Mouse (Mus musculus) left cerebral cortex, postnatal 14 days (tissue): ENCODE data around the gene Vapa. TPM values are rescaled to one million over a fixed set of nuclear protein-coding genes. Genes with fewer than 3 reads are reported as not detected.

ENCODE experiments used
- DNase-seq, 2 experiments: peaks; one replicate each; pipeline ENCODE4 v3.0.0; 2021 to 2022; ENCODE audit warnings: low spot score in 2 of 2, mixed read lengths in 1 of 2
- intact Hi-C: fragments of 180-260 bp; cut with DNase I; formaldehyde crosslinking; loops from one replicate; pipeline ENCODE4 v1.15.1; 2025
- long read RNA-seq, 2 experiments: library from polyadenylated mRNA; stranded (forward); transcript quantifications; one replicate each; pipeline ENCODE4 v2.0.0; 2021
- total RNA-seq, 2 experiments: library from RNA; stranded (reverse); gene quantifications; 2 replicates each; pipeline ENCODE4 v1.2.3; 2021

Gene Vapa
- 100 to 1,000 TPM; 169 to 181 TPM for total RNA-seq
- long read RNA-seq, experiment 1, transcript Vapa-201 (6 exons, 3,369 nt), result major isoform, 560 of 580 reads
- long read RNA-seq, experiment 1, partial matches to known transcripts, result 4 of 580 reads
- long read RNA-seq, experiment 1, other reads (novel, unspliced or antisense), result 16 of 580 reads
- long read RNA-seq, experiment 2, transcript Vapa-201 (6 exons, 3,369 nt), result major isoform, 408 of 422 reads
- long read RNA-seq, experiment 2, partial matches to known transcripts, result 3 of 422 reads
- long read RNA-seq, experiment 2, other reads (novel, unspliced or antisense), result 11 of 422 reads

DNA sequence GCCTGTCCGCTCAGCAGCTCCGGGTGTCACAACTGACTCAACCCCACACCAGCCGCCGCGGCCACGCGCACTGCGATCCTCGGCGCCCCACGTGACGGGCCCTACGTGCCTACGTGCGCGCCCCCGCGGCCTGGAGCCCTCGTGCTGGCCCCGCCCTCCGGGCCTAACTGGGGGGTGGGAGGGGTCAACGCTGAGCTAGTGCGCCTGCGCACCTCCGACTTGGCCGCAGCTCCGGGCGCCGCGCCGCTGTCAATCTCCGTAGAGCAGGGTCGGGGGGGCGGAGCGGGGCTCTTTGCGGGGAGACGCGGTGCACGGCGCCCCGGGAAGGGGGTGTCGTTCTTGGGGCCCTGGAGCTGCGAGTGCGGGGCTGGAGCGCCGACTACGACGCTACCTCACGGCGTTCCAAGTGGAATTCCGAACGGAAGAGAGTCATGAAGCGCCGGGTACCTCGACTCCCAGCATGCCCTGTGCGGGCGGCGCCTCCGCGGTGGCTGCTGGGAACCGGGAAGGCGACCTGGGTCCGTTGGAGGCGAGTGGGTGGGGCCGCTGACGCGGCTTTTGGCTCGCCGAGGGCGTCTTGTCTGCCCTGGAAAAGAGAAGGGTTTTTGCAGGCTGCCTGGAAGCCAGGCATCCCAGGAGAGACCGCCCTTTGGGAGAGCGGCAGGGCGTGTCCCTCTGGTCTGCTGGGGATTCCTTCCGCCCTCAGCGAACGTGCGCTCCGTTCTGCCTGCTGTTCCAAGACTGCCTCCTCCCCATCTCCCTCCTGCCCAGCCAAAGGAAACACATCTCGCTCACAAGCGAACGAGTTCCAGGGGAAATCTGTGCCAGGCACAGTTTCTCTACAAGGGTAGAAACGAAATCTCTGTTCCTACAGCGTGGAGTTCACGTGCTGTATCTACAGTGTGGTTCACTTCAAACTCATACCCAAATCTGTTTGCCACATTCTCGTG lies at the start of gene Vapa:
Vapa (minus strand) TSS at position 93 of the 950 bp plus-strand sequence.
- intact Hi-C loops, result loop anchor here (5.0 to 10.0 kb wide), 3 partner anchors 69 to 491 kb away; partner anchors contain the start of genes Ndufv2 and Ppp4r1
- DNase-seq, result peak; percentile 98

DNA sequence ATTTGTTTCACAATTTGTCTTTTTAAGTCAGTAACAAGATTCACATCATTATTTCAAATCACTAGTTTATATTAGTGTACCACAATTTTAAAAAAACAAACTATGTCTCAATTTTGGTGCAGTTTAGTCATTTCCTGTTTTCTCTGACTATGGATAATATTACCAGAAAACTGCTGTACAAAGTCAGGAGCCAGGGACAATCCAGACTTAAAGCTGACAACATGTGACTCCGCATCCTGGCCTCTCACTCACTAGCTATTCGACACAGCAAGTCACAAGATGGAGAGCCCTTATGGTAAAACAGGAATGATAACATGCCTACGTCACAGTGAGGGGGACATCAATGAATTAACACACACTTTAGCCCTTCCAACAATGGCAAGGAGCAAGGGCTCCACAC lies 49.3 kb upstream of the Vapa start:
- DNase-seq, result no peak
- intact Hi-C loops, result no loop called here

GRCm38 (mm10) chr17:65658416-65658815 lies 45.1 kb upstream of the Vapa start:
- intact Hi-C loops, result no loop called here
- DNase-seq, result no peak

DNA sequence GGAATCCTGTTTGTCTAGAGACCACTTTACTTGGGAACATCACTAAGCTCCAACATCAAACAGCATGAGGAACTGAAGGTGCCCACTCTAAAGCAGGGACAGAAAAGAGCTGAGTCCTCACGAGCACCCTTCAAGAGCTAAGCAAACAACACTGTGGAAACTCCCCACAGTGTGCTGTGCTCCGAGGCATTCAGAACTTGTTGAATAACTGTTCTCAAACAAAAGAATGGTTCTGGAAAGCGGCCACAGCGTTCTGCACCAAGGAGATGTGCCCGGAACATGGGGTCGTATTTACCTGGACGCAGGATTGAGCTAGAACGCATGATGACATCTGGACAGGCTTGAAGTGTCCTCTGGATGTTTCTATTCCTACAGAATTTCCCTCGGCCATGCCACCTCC lies 44.6 kb upstream of the Vapa start:
- DNase-seq, result no peak
- intact Hi-C loops, result no loop called here

- intact Hi-C loops, result no loop called here
- no peak for DNase-seq
These were observed 43.4 kb upstream of the Vapa start for GRCm38 (mm10) chr17:65656731-65657130.

DNA sequence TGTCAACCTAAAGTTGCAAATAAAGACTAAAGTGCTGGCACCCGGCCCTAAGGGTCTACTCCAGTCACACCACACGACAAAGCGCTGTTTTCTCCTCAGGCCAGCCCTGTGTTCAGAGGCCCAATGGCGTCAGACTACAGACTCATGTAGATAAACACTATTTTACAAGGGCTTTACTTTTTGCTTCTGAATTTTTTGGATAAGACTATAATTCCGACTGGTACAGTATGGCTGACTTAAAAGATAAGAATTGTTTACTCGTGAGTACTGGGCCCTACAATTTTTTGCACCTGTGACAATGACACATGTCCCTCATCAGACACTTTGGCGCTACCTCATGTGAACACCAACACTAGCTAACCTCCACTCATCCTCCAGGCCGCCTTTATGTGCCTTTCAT lies 42.7 kb upstream of the Vapa start:
- DNase-seq, result no peak
- intact Hi-C loops, result no loop called here

GRCm38 (mm10) chr17:65655608-65656007 lies 42.3 kb upstream of the Vapa start:
- DNase-seq, result no peak
- intact Hi-C loops, result no loop called here

DNA sequence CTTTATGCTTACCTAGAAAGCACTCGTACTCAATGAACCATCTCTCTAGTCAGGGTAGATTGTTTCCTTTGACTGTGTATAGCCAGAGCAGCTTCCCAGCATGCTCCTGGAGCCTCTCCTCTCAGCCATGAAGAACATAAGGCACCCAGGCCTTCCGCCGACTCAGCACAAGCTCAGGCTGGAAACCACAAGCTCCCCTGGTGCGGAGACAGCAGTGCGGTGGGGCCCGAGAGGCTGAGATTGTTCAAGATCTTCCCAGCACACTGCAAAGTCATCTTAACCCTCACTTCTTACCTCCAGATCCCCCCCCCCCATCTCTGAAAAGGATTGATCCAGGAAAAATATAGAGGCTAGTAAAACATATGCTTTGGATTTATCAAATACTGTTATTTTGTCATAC lies 37.2 kb upstream of the Vapa start:
- intact Hi-C loops, result no loop called here

DNA sequence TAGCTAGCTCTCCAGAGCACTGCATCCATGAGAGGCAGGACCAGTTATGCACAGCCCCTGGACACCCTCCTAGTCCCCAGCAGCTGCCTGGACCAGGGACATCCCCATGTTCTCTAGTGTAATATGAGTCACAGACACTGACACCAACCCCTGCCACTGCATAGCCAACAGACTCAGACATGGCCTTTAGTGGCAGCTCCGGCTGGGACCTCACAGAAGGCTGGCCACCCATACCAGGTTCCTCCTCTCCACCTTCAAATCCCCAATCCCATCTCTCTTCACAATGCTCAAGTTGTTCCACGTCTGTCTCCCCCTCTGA lies 35.8 kb upstream of the Vapa start:
- intact Hi-C loops, result no loop called here
- no peak for DNase-seq

More for the DNA sequence above, 37.2 kb upstream of the Vapa start:
- DNase-seq, result no peak

GRCm38 (mm10) chr17:65648371-65649174 lies 35.2 kb upstream of the Vapa start:
- intact Hi-C loops, result no loop called here
- no peak for DNase-seq

DNA sequence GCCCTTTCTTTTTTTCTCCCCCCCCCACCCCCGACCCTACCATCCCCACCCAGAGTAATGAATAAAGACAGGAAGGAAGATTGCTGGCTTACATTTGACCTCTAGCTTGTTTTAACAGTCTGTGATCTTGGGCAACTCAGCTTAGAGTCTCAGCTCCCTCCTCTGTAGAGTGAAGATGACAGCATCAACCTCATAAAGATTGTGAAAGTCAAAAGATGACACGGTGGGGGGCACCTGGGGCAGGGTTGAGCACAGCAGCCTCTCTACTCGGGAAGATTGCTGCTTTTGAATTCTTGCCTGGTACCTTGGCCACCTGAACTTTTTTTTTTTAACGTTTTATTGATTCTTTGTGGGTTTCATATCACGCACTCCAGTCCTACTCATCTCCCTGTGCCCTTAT lies 34.6 kb upstream of the Vapa start:
- intact Hi-C loops, result no loop called here
- no peak for DNase-seq

DNA sequence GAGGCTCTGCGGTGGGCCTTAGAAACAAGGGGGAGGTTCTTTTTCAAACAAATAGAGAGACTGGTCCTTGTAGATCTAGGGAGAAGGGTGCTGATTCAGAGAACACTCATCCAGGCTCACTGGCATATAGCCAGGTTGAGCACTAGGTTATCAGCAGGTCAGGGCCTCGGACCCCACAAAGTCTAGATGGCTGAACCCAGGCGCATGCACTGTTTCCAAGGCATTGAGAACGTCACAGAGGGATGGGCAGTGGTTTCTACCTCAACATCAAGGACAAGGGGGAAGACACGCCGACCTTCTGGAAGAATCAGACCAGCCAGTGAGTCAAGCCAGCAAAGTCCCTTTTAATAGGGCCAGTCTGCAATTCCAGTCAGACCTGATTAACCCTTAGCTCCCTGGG lies 33.9 kb upstream of the Vapa start:
- intact Hi-C loops, result no loop called here
- DNase-seq, result no peak

- intact Hi-C loops, result no loop called here
- DNase-seq, result no peak
These were observed 30.2 kb upstream of the Vapa start for GRCm38 (mm10) chr17:65643579-65643978.

DNA sequence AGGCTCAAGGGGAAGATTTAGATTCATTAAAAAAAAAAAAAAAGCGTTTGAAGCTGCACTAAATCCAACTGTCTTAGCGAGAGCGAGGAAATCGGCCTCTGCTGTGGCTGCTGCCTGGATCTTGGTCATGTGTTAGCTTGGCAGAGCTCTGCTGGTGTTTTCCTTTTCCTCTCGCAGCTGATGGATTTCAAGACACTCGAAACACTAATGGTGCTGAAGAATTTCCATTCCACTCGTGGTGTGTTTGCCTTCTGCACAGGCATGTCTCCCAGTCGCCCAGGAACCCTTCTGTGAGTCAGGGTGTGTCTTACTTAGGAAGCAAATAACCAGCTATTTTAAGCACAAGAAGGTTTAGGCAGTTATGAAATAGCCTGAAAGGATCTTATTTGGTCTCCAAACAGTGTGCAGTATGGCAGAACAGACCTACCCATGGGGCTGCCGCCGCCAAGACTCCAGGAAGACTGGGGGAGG lies 29.7 kb upstream of the Vapa start:
- intact Hi-C loops, result no loop called here
- DNase-seq, result peak; percentile 63 to 84

DNA sequence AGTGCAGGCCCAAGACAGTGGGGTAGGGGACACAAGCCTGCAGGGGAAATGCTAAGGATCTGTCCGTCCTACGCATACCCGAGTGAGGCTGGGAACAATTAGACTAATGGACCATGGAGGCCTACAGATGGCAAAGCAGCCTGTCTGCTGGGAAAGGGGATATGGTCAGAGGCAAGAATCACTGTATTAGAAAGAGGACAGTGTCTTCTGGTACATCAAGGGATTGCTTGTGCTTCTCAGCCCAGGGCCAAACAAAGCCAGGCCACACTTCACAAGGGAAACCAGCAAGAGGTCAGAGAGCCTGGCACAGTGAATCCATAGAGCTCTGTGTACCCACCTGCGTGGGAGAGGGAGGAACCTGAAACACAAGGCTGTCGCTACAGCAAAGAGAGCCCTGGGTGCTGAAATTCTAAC lies 29.2 kb upstream of the Vapa start:
- intact Hi-C loops, result no loop called here
- peak in 1 of 2 experiments; percentile 26 for DNase-seq

- intact Hi-C loops, result no loop called here
- no peak for DNase-seq
These were observed 28.4 kb upstream of the Vapa start, which contains the start of gene Txndc2 for GRCm38 (mm10) chr17:65641734-65642218. Txndc2 (minus strand) TSS chr17:65642168.

GRCm38 (mm10) chr17:65639144-65639543 lies 25.8 kb upstream of the Vapa start:
- DNase-seq, result no peak
- intact Hi-C loops, result no loop called here

DNA sequence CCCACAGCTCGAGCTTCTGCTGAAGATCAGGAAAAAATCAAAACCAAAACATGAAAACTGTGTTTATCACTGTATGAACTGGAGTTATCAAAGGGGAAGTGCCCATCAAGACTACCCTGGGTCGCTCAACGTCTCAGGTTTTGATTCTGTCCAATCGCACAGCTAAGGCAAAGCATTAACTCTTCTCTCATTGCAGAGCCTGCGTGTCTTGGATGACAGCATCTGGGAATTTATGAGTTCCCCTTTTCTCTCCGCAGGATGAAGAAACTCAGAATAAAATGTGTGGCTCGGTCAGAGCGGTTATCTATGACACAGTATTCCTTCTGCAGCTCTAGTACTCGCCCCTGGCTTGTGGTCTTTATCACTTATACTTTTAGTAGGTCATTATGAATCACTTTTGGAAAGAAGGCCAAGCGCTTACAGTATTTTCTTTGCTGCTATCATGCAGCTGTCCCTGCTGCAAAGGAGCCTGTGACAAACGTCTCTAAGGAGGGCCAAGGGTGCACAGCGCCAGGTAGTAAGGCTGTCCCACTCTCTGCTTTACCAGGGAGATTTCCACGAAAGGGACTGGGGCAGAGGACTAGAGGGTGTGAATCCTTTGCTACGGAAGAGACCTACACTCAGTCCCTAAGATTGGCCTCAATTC lies 22.5 kb upstream of the Vapa start:
- no peak for DNase-seq
- intact Hi-C loops, result no loop called here

- intact Hi-C loops, result no loop called here
These were observed 16.6 kb upstream of the Vapa start for GRCm38 (mm10) chr17:65629943-65630342.

More at GRCm38 (mm10) chr17:65629943-65630342, 16.6 kb upstream of the Vapa start:
- DNase-seq, result no peak
